Mouse (Mus musculus): ENCODE results near the gene Abcb8. TPM values are rescaled to one million over a fixed set of nuclear protein-coding genes. Genes with fewer than 3 reads are reported as not detected.
A peak's percentile ranks its signal among the peaks of the same experiment; 100 is the strongest.

Gene Abcb8
- total RNA-seq, 2 experiments from 2014 or later, result 46.7 to 51.4 TPM

- intact Hi-C loops (cut with DNase I), result no loop called here
- DNase-seq (ENCODE audit: low spot score in 2 of 2), result no peak
Observed at GRCm38 (mm10) chr5:24364508-24364907, 29.0 kb upstream of the Abcb8 start, which contains the start of gene Nos3. TSS of gene Nos3 (plus strand) at chr5:24364810.

GRCm38 (mm10) chr5:24364963-24365362 is 28.5 kb upstream of the Abcb8 start:
- no peak for DNase-seq (ENCODE audit: low spot score in 2 of 2)
- intact Hi-C loops (cut with DNase I), result no loop called here

- DNase-seq (ENCODE audit: low spot score in 2 of 2), result no peak
- intact Hi-C loops (cut with DNase I), result no loop called here
Observed at GRCm38 (mm10) chr5:24365528-24365927, 27.9 kb upstream of the Abcb8 start.

- intact Hi-C loops (cut with DNase I), result no loop called here
- DNase-seq (ENCODE audit: low spot score in 2 of 2), result no peak
Observed at GRCm38 (mm10) chr5:24366426-24366825, 27.0 kb upstream of the Abcb8 start.

GRCm38 (mm10) chr5:24369767-24370166 is 23.7 kb upstream of the Abcb8 start:
- DNase-seq (ENCODE audit: low spot score in 2 of 2), result no peak
- intact Hi-C loops (cut with DNase I), result no loop called here

- intact Hi-C loops (cut with DNase I), result no loop called here
- DNase-seq (ENCODE audit: low spot score in 2 of 2), result no peak
Observed at GRCm38 (mm10) chr5:24373807-24374206, 19.7 kb upstream of the Abcb8 start.

- intact Hi-C loops (cut with DNase I), result no loop called here
- DNase-seq (ENCODE audit: low spot score in 2 of 2), result no peak
Observed at GRCm38 (mm10) chr5:24374216-24374615, 19.2 kb upstream of the Abcb8 start.

- no peak for DNase-seq (ENCODE audit: low spot score in 2 of 2)
- intact Hi-C loops (cut with DNase I), result no loop called here
Observed at GRCm38 (mm10) chr5:24374666-24375328, 18.7 kb upstream of the Abcb8 start.

GRCm38 (mm10) chr5:24378700-24379099 is 14.8 kb upstream of the Abcb8 start:
- intact Hi-C loops (cut with DNase I), result no loop called here
- DNase-seq (ENCODE audit: low spot score in 2 of 2), result no peak

- DNase-seq (ENCODE audit: low spot score in 2 of 2), result no peak
- intact Hi-C loops (cut with DNase I), result no loop called here
Observed at GRCm38 (mm10) chr5:24379501-24379900, 14.0 kb upstream of the Abcb8 start.

GRCm38 (mm10) chr5:24380499-24380898 is 13.0 kb upstream of the Abcb8 start:
- no peak for DNase-seq (ENCODE audit: low spot score in 2 of 2)
- intact Hi-C loops (cut with DNase I), result no loop called here

- intact Hi-C loops (cut with DNase I), result no loop called here
- no peak for DNase-seq (ENCODE audit: low spot score in 2 of 2)
Observed at GRCm38 (mm10) chr5:24381486-24381885, 12.0 kb upstream of the Abcb8 start.

GRCm38 (mm10) chr5:24381988-24382387 is 11.5 kb upstream of the Abcb8 start:
- intact Hi-C loops (cut with DNase I), result no loop called here
- DNase-seq (ENCODE audit: low spot score in 2 of 2), result no peak

- DNase-seq (ENCODE audit: low spot score in 2 of 2), result peak; percentile 92
- intact Hi-C loops (cut with DNase I), result no loop called here
Observed at GRCm38 (mm10) chr5:24383026-24383859, 10.2 kb upstream of the Abcb8 start.

- DNase-seq (ENCODE audit: low spot score in 2 of 2), result peak; percentile 43 to 65
- intact Hi-C loops (cut with DNase I), result no loop called here
Observed at GRCm38 (mm10) chr5:24384407-24384806, 9.1 kb upstream of the Abcb8 start.

GRCm38 (mm10) chr5:24385374-24385773 is 8.1 kb upstream of the Abcb8 start:
- intact Hi-C loops (cut with DNase I), result no loop called here
- DNase-seq (ENCODE audit: low spot score in 2 of 2), result no peak

- no peak for DNase-seq (ENCODE audit: low spot score in 2 of 2)
- intact Hi-C loops (cut with DNase I), result no loop called here
Observed at GRCm38 (mm10) chr5:24385887-24386550, 7.4 kb upstream of the Abcb8 start.

- intact Hi-C loops (cut with DNase I), result no loop called here
Observed at GRCm38 (mm10) chr5:24387264-24388241, 5.9 kb upstream of the Abcb8 start.

GRCm38 (mm10) chr5:24388246-24388915 is 5.1 kb upstream of the Abcb8 start:
- intact Hi-C loops (cut with DNase I), result no loop called here
- no peak for DNase-seq (ENCODE audit: low spot score in 2 of 2)

More at GRCm38 (mm10) chr5:24387264-24388241, 5.9 kb upstream of the Abcb8 start:
- DNase-seq (ENCODE audit: low spot score in 2 of 2), result peak; percentile 71 to 77

Data from left cerebral cortex, postnatal 14 days (tissue).